In the genomic region with DNA sequence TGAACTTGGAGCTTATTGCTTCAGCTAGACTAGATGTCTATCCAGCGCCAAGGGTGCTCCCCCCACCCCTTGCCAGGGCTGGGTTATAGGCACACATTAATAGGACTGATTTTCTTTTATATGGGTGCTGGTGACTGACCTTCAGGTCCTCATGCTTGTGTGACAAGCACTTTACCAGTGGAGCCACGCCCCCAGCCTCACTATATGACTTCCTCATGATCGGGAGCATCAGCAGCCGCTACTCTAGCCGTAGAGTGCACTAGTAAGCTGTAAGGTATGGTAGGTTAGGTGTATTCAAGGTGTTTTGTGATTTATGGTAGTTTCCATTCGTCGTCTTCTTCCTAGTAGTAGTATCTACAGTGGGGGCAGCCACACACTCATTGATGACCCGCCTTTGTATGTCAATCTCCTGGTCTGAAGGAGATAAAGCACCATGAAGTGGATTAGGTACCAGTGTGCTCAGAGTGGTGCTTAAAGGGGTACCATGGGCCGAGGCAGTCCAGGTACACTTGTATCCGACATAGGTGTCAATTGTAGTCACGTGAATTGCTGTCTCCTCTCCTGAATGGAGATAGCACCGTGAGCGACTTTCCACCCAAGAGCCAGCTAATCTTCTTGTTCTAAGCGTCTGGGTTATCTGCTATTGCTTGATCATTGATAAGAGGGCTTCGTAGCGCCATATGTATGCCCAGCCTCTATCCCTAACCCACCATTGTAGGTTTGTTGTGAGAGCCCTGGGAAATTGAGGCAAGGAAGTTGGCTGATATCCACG, we compare ENCODE assay signal across 26 mouse cellular contexts.
DNase-seq lines count a peak whose midpoint lies in the region; ATAC-seq and TF ChIP-seq lines count a peak whose summit lies in the region.
"Had no signal": no experiment of that assay in that cellular context is flagged by ENCODE, and none has a peak within 500 bp of the region (broad histone marks: within the 10 kb centered on the region; RNA-seq: fewer than 3 reads in every experiment).

No protein-coding gene starts in this region.

- H3K27ac ChIP-seq in liver, postnatal 0 days (ENCODE audit: low read depth), result no peak overlapping the region
- peak overlapping the region; percentile 97 for H3K27ac ChIP-seq in liver, embryonic 11.5 days (ENCODE audit: low read depth, low read length)
- H3K27ac ChIP-seq in liver, embryonic 14.5 days, result peak overlapping the region; percentile 96
- no peak overlapping the region for H3K27ac ChIP-seq in midbrain, postnatal 0 days (ENCODE audit: low read depth, low read length)
- H3K27ac ChIP-seq: forebrain, embryonic 10.5 days; forebrain, embryonic 13.5 days; heart, embryonic 15.5 days; hindbrain, embryonic 14.5 days; hindbrain, postnatal 0 days had no signal

- H3K4me2 ChIP-seq in liver, postnatal 0 days (ENCODE audit: low read depth, low read length), result no peak overlapping the region
- H3K4me2 ChIP-seq in liver, embryonic 11.5 days, result no peak overlapping the region
- no peak overlapping the region for H3K4me2 ChIP-seq in liver, embryonic 14.5 days (ENCODE audit: low read depth)
- H3K4me2 ChIP-seq in midbrain, postnatal 0 days (ENCODE audit: low read depth, low read length, poor library complexity, severe bottlenecking), result no peak overlapping the region
- H3K4me2 ChIP-seq: forebrain, embryonic 13.5 days; heart, embryonic 12.5 days; heart, embryonic 15.5 days; hindbrain, embryonic 14.5 days had no signal

- no peaks in the 10 kb centered on the region for H3K27me3 ChIP-seq in liver, postnatal 0 days (ENCODE audit: insufficient read depth, low read length)
- H3K27me3 ChIP-seq in liver, embryonic 11.5 days (replicated peaks; ENCODE audit: control insufficient read depth, insufficient read depth, low read length), result no peaks in the 10 kb centered on the region
- no peaks in the 10 kb centered on the region for H3K27me3 ChIP-seq in liver, embryonic 14.5 days (ENCODE audit: control insufficient read depth, insufficient read depth, low read length)
- no peaks in the 10 kb centered on the region for H3K27me3 ChIP-seq in midbrain, postnatal 0 days (ENCODE audit: insufficient read depth, low read length)
- H3K27me3 ChIP-seq: forebrain, embryonic 13.5 days had no signal

- WGBS in liver, postnatal 0 days (ENCODE audit: insufficient replicate concordance), result 78% methylated on average over 17 of the region's 17 CpGs
- 82% methylated on average over 17 of the region's 17 CpGs for WGBS in liver, embryonic 11.5 days
- 55% methylated on average over 17 of the region's 17 CpGs for WGBS in liver, embryonic 14.5 days (ENCODE audit: insufficient replicate concordance)
- WGBS in midbrain, postnatal 0 days, result 95% methylated on average over 17 of the region's 17 CpGs

- H3K9me3 ChIP-seq in liver, postnatal 0 days (ENCODE audit: low read length), result no peaks in the 10 kb centered on the region
- 0 out of 2 replicates have a peak, but pooled peaks cover 2% of the 10 kb centered on the region for H3K9me3 ChIP-seq in liver, embryonic 11.5 days (ENCODE audit: control insufficient read depth, low read length)
- H3K9me3 ChIP-seq in liver, embryonic 14.5 days (ENCODE audit: control insufficient read depth, low read length), result no peaks in the 10 kb centered on the region
- H3K9me3 ChIP-seq in midbrain, postnatal 0 days (ENCODE audit: low read length), result no peaks in the 10 kb centered on the region
- H3K9me3 ChIP-seq: forebrain, embryonic 10.5 days; forebrain, embryonic 13.5 days; heart, embryonic 12.5 days; heart, embryonic 15.5 days had no signal

- ATAC-seq in liver, postnatal 0 days, result no peak
- ATAC-seq in liver, embryonic 11.5 days (replicated peaks; ENCODE audit: low FRiP score), result no peak
- ATAC-seq in liver, embryonic 14.5 days (ENCODE audit: insufficient read depth), result no peak
- no peak for ATAC-seq in midbrain, postnatal 0 days (ENCODE audit: low FRiP score)
- no peak for ATAC-seq in granulocyte monocyte progenitor cell, adult 5-6 weeks (replicated peaks; ENCODE audit: poor library complexity, severe bottlenecking)
- ATAC-seq: activated CD4-positive, CD25-positive, alpha-beta regulatory T cell, adult 4 months; CD4-positive, CD25-positive, alpha-beta regulatory T cell, adult 4 months; forebrain, embryonic 13.5 days; forebrain, embryonic 16.5 days; hindbrain, postnatal 0 days had no signal

- H3K36me3 ChIP-seq in liver, postnatal 0 days (replicated peaks; ENCODE audit: insufficient read depth, low read length), result no peaks in the 10 kb centered on the region
- H3K36me3 ChIP-seq in liver, embryonic 11.5 days (ENCODE audit: control insufficient read depth, insufficient read depth, low read length), result no peaks in the 10 kb centered on the region; the same call in 1 of the 2 replicates
- no peaks in the 10 kb centered on the region for H3K36me3 ChIP-seq in liver, embryonic 14.5 days (replicated peaks; ENCODE audit: control insufficient read depth, insufficient read depth, low read depth)
- no peaks in the 10 kb centered on the region for H3K36me3 ChIP-seq in midbrain, postnatal 0 days (ENCODE audit: insufficient read depth, low read length)
- H3K36me3 ChIP-seq: forebrain, embryonic 10.5 days; heart, embryonic 12.5 days; heart, embryonic 15.5 days had no signal

- no peak for TF ChIP-seq CTCF in liver, postnatal 0 days (IDR thresholded peaks at IDR 0.05; ENCODE audit: low read depth)
- no peak for TF ChIP-seq CTCF in liver, embryonic 14.5 days (IDR thresholded peaks at IDR 0.05; ENCODE audit: low read depth)
- TF ChIP-seq CTCF in midbrain, postnatal 0 days (IDR thresholded peaks at IDR 0.05), result no peak

- peaks cover 50% of the 10 kb centered on the region for H3K4me1 ChIP-seq in liver, postnatal 0 days (ENCODE audit: insufficient read depth)
- peaks cover 69% of the 10 kb centered on the region for H3K4me1 ChIP-seq in liver, embryonic 11.5 days (replicated peaks; ENCODE audit: control insufficient read depth, insufficient read depth, low read length)
- peaks cover 69 to 77% of the 10 kb centered on the region in 2 experiments for H3K4me1 ChIP-seq in liver, embryonic 14.5 days (replicated peaks; ENCODE audit: control insufficient read depth in 2 of 2, insufficient read depth in 2 of 2, low read length in 1 of 2)
- H3K4me1 ChIP-seq in midbrain, postnatal 0 days (ENCODE audit: insufficient read depth, low read length), result peaks cover 6% of the 10 kb centered on the region; the same call in 1 of the 2 replicates

- no peak overlapping the region for H3K4me3 ChIP-seq in liver, postnatal 0 days (ENCODE audit: low read depth, low read length)
- H3K4me3 ChIP-seq in liver, embryonic 11.5 days (ENCODE audit: low read depth, low read length), result no peak overlapping the region
- no peak overlapping the region for H3K4me3 ChIP-seq in liver, embryonic 14.5 days (ENCODE audit: insufficient read depth in 1 of 2, low read depth in 2 of 2, low read length in 2 of 2)
- no peak overlapping the region for H3K4me3 ChIP-seq in midbrain, postnatal 0 days (ENCODE audit: low read depth, low read length)
- H3K4me3 ChIP-seq: forebrain, embryonic 10.5 days; forebrain, embryonic 13.5 days; heart, embryonic 12.5 days; heart, embryonic 15.5 days had no signal

- peak; percentile 16 for DNase-seq in liver
- no peak for DNase-seq in liver, postnatal 0 days
- DNase-seq in liver, embryonic 11.5 days (ENCODE audit: low spot score), result no peak
- DNase-seq in liver, embryonic 14.5 days (ENCODE audit: low read depth in 3 of 3, low spot score in 3 of 3), result no peak
- no peak for DNase-seq in left cerebral cortex, adult 8-10 months (ENCODE audit: low spot score in 2 of 2)
- no peak for DNase-seq in midbrain, postnatal 0 days (ENCODE audit: low spot score)
- DNase-seq: adrenal gland, postnatal 10 days; adrenal gland, postnatal 36 days; cerebellum, adult 18-20 months; cerebellum, adult 9-10 months; cerebellum, postnatal 14 days; gastrocnemius, postnatal 10 days; gastrocnemius, postnatal 36 days; heart, adult 18-20 months; heart, postnatal 14 days; heart, postnatal 4 days had no signal

- no peak overlapping the region for H3K9ac ChIP-seq in liver, postnatal 0 days (replicated peaks)
- no peak overlapping the region for H3K9ac ChIP-seq in liver, embryonic 11.5 days (ENCODE audit: low read depth, low read length)
- no peak overlapping the region for H3K9ac ChIP-seq in liver, embryonic 14.5 days (replicated peaks)
- no peak overlapping the region for H3K9ac ChIP-seq in midbrain, postnatal 0 days (replicated peaks; ENCODE audit: low read length, poor library complexity, severe bottlenecking)
- H3K9ac ChIP-seq: forebrain, embryonic 13.5 days; heart, embryonic 12.5 days; heart, embryonic 15.5 days; hindbrain, embryonic 14.5 days had no signal

- TF ChIP-seq EP300 in liver, postnatal 0 days (IDR thresholded peaks at IDR 0.05; ENCODE audit: low read depth), result no peak
- no peak for TF ChIP-seq EP300 in liver, embryonic 14.5 days (IDR thresholded peaks at IDR 0.05; ENCODE audit: low read depth)

Comparison
In these comparisons a context has a peak if more than half of its experiments do, and no peak if none do; other contexts are left out.
1. H3K27ac ChIP-seq: peak in liver, embryonic 11.5 days (single experiment) and liver, embryonic 14.5 days (single experiment); none in liver, postnatal 0 days (single experiment) and midbrain, postnatal 0 days (single experiment).